Mouse (Mus musculus) cerebellum, adult 11 months (tissue): Measurements from ENCODE around the gene Oas2.

Source experiments
- DNase-seq: peaks from one replicate; pipeline ENCODE4 v3.0.0; 2022

Oas2 gene

DNA sequence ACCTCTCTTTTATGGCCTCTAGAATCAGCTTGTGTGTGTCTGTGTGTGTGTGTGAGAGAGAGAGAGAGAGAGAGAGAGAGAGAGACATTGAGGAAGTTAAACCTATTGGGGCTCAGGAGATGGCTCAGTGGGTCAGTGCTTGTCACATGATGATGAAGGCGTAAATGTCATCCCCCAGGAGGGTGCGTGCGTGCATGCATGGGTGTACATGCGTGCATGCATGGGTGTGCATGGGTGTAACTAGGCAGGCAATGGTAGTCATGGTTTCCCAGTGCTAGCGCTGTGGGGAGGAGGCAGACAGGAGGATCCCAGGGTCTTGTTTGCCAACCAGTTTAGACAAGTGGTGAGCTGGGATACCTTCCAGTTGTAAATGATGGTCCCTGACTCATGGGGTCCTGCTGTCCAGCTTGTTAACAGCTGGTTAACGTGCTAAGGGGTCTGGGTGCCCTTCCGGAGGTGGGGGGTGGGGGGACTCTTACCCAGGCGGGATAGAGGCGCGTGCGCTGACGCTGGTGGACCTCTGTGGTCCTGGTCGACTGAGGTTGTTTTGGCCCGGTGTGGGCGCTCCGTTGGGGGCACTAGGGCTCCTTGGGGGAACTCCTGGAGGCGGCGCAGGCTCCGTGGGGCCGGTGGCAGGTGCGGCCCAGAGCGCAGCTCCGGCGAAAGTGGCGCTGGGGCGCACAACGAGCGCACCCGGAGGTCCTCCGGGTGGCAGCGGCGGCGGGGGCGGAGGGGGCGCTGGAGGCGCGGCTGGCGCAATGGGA is 55.5 kb downstream of the Oas2 start:
- no peak for DNase-seq

DNA sequence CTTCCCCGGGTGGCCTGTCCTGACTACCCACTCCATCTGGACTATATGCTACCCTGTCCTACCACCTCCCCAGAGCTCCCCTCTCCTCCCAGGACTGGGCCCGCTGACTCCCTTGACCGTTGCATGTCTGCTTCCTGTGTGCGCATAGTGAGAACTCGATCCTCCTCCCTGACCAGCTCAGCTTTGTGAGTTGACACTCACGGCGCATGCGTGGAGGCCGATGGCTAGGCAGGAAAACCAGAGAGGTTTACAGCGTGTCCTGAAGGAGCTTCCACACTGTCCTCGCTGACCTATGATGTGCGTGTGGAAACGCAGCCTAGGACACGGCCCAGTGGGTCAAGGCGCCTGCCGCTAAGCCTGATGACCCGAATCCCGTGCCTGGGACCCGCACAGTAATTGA is 57.6 kb downstream of the Oas2 start:
- no peak for DNase-seq

GRCm38 (mm10) chr5:120690417-120690816 is 59.2 kb downstream of the Oas2 start:
- DNase-seq = no peak

GRCm38 (mm10) chr5:120688434-120688833 is 61.2 kb downstream of the Oas2 start:
- DNase-seq = no peak

DNA sequence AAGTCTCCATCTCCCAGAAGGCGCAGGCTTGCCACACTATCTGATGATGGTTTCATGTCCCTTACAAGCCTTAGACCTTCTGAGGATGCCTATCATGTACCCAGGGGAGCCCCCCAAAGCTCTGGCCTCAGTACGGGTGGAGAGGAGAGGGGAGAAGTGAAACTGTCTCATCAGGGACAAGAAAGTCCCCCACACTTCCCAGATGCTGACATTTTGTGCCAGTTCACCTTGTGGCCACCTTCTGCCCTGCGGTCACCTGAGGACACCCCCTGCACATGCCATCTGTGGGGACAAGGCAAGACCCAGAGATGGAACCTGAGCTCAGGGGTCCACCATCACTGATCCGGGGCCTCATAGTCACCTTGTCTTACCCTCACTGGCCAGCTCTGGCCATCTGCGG is 61.8 kb downstream of the Oas2 start:
- DNase-seq = no peak

GRCm38 (mm10) chr5:120687484-120687851 is 62.2 kb downstream of the Oas2 start:
- DNase-seq = no peak

- no peak for DNase-seq
Measured at GRCm38 (mm10) chr5:120686749-120687483, 62.7 kb downstream of the Oas2 start.

- DNase-seq = no peak
Measured at GRCm38 (mm10) chr5:120685678-120686077, 64.0 kb downstream of the Oas2 start.

GRCm38 (mm10) chr5:120682982-120683771 is 66.5 kb downstream of the Oas2 start:
- DNase-seq = no peak

DNA sequence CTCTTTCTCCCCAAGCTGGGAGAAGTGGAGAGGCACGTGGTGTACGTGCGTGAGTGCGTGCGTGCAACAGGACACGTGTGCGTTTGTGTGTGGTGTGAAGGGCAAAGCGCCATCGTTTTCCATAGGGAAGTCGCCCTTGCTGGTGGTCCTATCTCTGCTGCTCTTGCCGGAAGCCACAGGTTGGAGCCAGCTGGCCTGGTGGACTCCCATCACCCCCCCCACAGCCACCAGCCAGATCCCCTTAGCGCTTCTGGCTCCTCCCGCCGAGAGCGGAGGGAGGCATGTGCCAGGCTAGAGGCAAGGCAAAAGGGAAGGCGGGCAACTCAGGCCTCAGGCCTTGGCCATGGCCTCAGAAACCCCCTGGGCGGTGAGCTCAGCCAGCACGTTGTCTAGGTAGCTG is 68.7 kb downstream of the Oas2 start:
- DNase-seq = no peak
